Mouse (Mus musculus) hindbrain, embryonic 14.5 days (tissue): Measurements from ENCODE around the gene Timp2. TPM values are rescaled to one million over a fixed set of nuclear protein-coding genes. Genes with fewer than 3 reads are reported as not detected.

Source experiments
- ATAC-seq: fragments of 200-750 bp; cut with Nextera tagmentation; 2 replicates; pipeline ENCODE4 v1.8.0; 2017; ENCODE audit warnings: moderate number of reproducible peaks, mild to moderate bottlenecking, moderate TSS enrichment, moderate library complexity; ENCODE audit not compliant: low FRiP score
- DNase-seq: peaks from one replicate; pipeline ENCODE4 v3.0.0-alpha.2; 2015; ENCODE audit warnings: low spot score
- H3K27ac ChIP-seq: fragments of 300-500 bp; sonication (generic); 2 replicates; pipeline ENCODE4 v1.5.1; 2014; ENCODE audit warnings: mild to moderate bottlenecking, moderate library complexity
- H3K27me3 ChIP-seq: fragments of 300-500 bp; sonication (generic); 2 replicates; pipeline ENCODE4 v1.6.1; 2014; ENCODE audit warnings: mild to moderate bottlenecking, low read length, mixed read lengths; ENCODE audit not compliant: control insufficient read depth, insufficient read depth
- H3K36me3 ChIP-seq: fragments of 300-500 bp; sonication (generic); replicated peaks from 2 replicates; pipeline ENCODE4 v1.6.1; 2014; ENCODE audit not compliant: control insufficient read depth, insufficient read depth
- H3K4me1 ChIP-seq: fragments of 300-500 bp; sonication (generic); replicated peaks from 2 replicates; pipeline ENCODE4 v1.6.1; 2014; ENCODE audit warnings: antibody characterized with exemption, low read length, mixed read lengths; ENCODE audit not compliant: control insufficient read depth, insufficient read depth
- H3K4me2 ChIP-seq: fragments of 300-500 bp; sonication (generic); replicated peaks from 2 replicates; pipeline ENCODE4 v1.6.1; 2014; ENCODE audit warnings: mild to moderate bottlenecking, moderate library complexity
- H3K4me3 ChIP-seq: fragments of 300-500 bp; sonication (generic); replicated peaks from 2 replicates; pipeline ENCODE4 v1.5.1; 2014; ENCODE audit warnings: mild to moderate bottlenecking, low read length
- H3K9ac ChIP-seq: fragments of 300-500 bp; sonication (generic); 2 replicates; pipeline ENCODE4 v1.6.1; 2014
- H3K9me3 ChIP-seq: fragments of 300-500 bp; sonication (generic); 2 replicates; pipeline ENCODE4 v1.6.1; 2016; ENCODE audit warnings: low read length; ENCODE audit not compliant: control insufficient read depth
- WGBS: fragments of 180-500 bp; shearing (Covaris S2); extraction: QIAGEN DNeasy Blood & Tissue Kit; methylation state at CpG from one replicate; pipeline ENCODE4 v1.1.7; 2014; 5-methylcytosine and 5-hydroxymethylcytosine counted together
- polyA plus RNA-seq: library from polyadenylated mRNA; unstranded; fragments of >200 nt; fragmentation: Nextera tagmentation; extraction: Ambion mirVana; gene quantifications from 2 replicates; pipeline ENCODE4 v1.2.1, GENCODE M21; 2014

Gene Timp2
- polyA plus RNA-seq, 1 experiment from 2014 or later = 94.3 TPM

- H3K27me3 ChIP-seq = no peaks in the 10 kb centered on the region
- no peak for ATAC-seq
- H3K27ac ChIP-seq = no peak overlapping the region
- H3K9ac ChIP-seq = no peak overlapping the region
- H3K9me3 ChIP-seq = no peaks in the 10 kb centered on the region
- H3K4me3 ChIP-seq = no peak overlapping the region
- no peak overlapping the region for H3K4me2 ChIP-seq
- no peaks in the 10 kb centered on the region; the same call in 1 of the 2 replicates for H3K36me3 ChIP-seq
- 88% methylated on average over 3 of the region's 3 CpGs for WGBS
- no peak for DNase-seq
- peaks cover 20% of the 10 kb centered on the region for H3K4me1 ChIP-seq
Observed at GRCm38 (mm10) chr11:118348419-118348818, 7.1 kb downstream of the Timp2 start.

GRCm38 (mm10) chr11:118347911-118348310, 7.6 kb downstream of the Timp2 start:
- no peak overlapping the region for H3K4me2 ChIP-seq
- no peaks in the 10 kb centered on the region for H3K9me3 ChIP-seq
- H3K27ac ChIP-seq = no peak overlapping the region
- no peaks in the 10 kb centered on the region for H3K27me3 ChIP-seq
- no peak overlapping the region for H3K4me3 ChIP-seq
- WGBS = 91% methylated on average over 12 of the region's 12 CpGs
- H3K4me1 ChIP-seq = peaks cover 17% of the 10 kb centered on the region; the same call in 1 of the 2 replicates
- H3K9ac ChIP-seq = no peak overlapping the region
- DNase-seq = no peak
- H3K36me3 ChIP-seq = no peaks in the 10 kb centered on the region; the same call in 1 of the 2 replicates
- no peak for ATAC-seq

- DNase-seq (no peak), ATAC-seq (no peak)
- Histone ChIP-seq H3K27ac (no peak overlapping the region), H3K4me3 (no peak overlapping the region), H3K27me3 (no peaks in the 10 kb centered on the region), H3K36me3 (no peaks in the 10 kb centered on the region; the same call in 1 of the 2 replicates), H3K4me1 (peaks cover 15% of the 10 kb centered on the region), H3K4me2 (no peak overlapping the region), H3K9ac (no peak overlapping the region), H3K9me3 (no peaks in the 10 kb centered on the region)
- WGBS = 98% methylated on average over 2 of the region's 2 CpGs
Observed at GRCm38 (mm10) chr11:118347391-118347790, 8.1 kb downstream of the Timp2 start.

GRCm38 (mm10) chr11:118346395-118347096, 9.0 kb downstream of the Timp2 start:
- no peak overlapping the region for H3K4me2 ChIP-seq
- H3K27me3 ChIP-seq = no peaks in the 10 kb centered on the region
- no peak overlapping the region for H3K27ac ChIP-seq
- DNase-seq = no peak
- no peak overlapping the region for H3K4me3 ChIP-seq
- no peaks in the 10 kb centered on the region for H3K9me3 ChIP-seq
- H3K4me1 ChIP-seq = peaks cover 23% of the 10 kb centered on the region
- no peak overlapping the region for H3K9ac ChIP-seq
- no peaks in the 10 kb centered on the region for H3K36me3 ChIP-seq
- no peak for ATAC-seq
- 81% methylated on average over 8 of the region's 8 CpGs for WGBS

- Histone ChIP-seq H3K27ac (no peak overlapping the region), H3K4me3 (no peak overlapping the region), H3K4me1 (peaks cover 23% of the 10 kb centered on the region), H3K9me3 (no peaks in the 10 kb centered on the region), H3K9ac (no peak overlapping the region), H3K36me3 (no peaks in the 10 kb centered on the region), H3K4me2 (no peak overlapping the region), H3K27me3 (no peaks in the 10 kb centered on the region)
- WGBS = 52% methylated on average over 4 of the region's 4 CpGs
- ATAC-seq (peak; percentile 21; the same call in 1 of the 2 replicates), DNase-seq (peak; percentile 71)
Observed at GRCm38 (mm10) chr11:118345693-118346092, 9.8 kb downstream of the Timp2 start.

GRCm38 (mm10) chr11:118343629-118344028, 11.9 kb downstream of the Timp2 start:
- no peak overlapping the region for H3K4me3 ChIP-seq
- no peak for DNase-seq
- no peak for ATAC-seq
- H3K27me3 ChIP-seq = no peaks in the 10 kb centered on the region
- H3K4me2 ChIP-seq = no peak overlapping the region
- peaks cover 23% of the 10 kb centered on the region for H3K4me1 ChIP-seq
- no peaks in the 10 kb centered on the region for H3K9me3 ChIP-seq
- H3K36me3 ChIP-seq = no peaks in the 10 kb centered on the region
- H3K9ac ChIP-seq = no peak overlapping the region
- no peak overlapping the region for H3K27ac ChIP-seq
- 71% methylated on average over 2 of the region's 2 CpGs for WGBS

GRCm38 (mm10) chr11:118342400-118342981, 13.0 kb downstream of the Timp2 start, which contains the start of gene Cep295nl:
TSS of gene Cep295nl (minus strand) at chr11:118342500.
- Histone ChIP-seq H3K9me3 (no peaks in the 10 kb centered on the region), H3K9ac (peak within 1 kb of the TSS; percentile 18; the same call in 1 of the 2 replicates), H3K27ac (0 out of 2 replicates have a peak within 1 kb of the TSS, but pooled peaks have one; percentile 2), H3K4me3 (no peak within 1 kb of the TSS), H3K36me3 (no peaks in the 10 kb centered on the region), H3K4me1 (peaks cover 23% of the 10 kb centered on the region), H3K27me3 (no peaks in the 10 kb centered on the region), H3K4me2 (peak within 1 kb of the TSS; percentile 11; the same call in 1 of the 2 replicates)
- 34% methylated on average over 7 of the region's 7 CpGs for WGBS
- DNase-seq (peak; percentile 38), ATAC-seq (no peak)

- WGBS = 83% methylated on average over 8 of the region's 8 CpGs
- Histone ChIP-seq H3K27me3 (no peaks in the 10 kb centered on the region), H3K4me2 (no peak overlapping the region), H3K4me3 (no peak overlapping the region), H3K27ac (no peak overlapping the region), H3K36me3 (peaks cover 7% of the 10 kb centered on the region; the same call in 1 of the 2 replicates), H3K9me3 (no peaks in the 10 kb centered on the region), H3K4me1 (peaks cover 10% of the 10 kb centered on the region), H3K9ac (no peak overlapping the region)
- ATAC-seq (no peak), DNase-seq (no peak)
Observed at GRCm38 (mm10) chr11:118337491-118338168, 17.9 kb downstream of the Timp2 start.

- no peak for DNase-seq
- no peak overlapping the region for H3K4me3 ChIP-seq
Observed at GRCm38 (mm10) chr11:118333431-118333830, 22.1 kb downstream of the Timp2 start.

More at GRCm38 (mm10) chr11:118333431-118333830, 22.1 kb downstream of the Timp2 start:
- H3K9ac ChIP-seq = no peak overlapping the region
- no peak for ATAC-seq
- no peak overlapping the region for H3K27ac ChIP-seq
- WGBS = 91% methylated on average over 17 of the region's 17 CpGs
- H3K4me1 ChIP-seq = peaks cover 5% of the 10 kb centered on the region; the same call in 1 of the 2 replicates
- H3K36me3 ChIP-seq = peaks cover 7% of the 10 kb centered on the region; the same call in 1 of the 2 replicates
- no peak overlapping the region for H3K4me2 ChIP-seq
- H3K9me3 ChIP-seq = no peaks in the 10 kb centered on the region
- no peaks in the 10 kb centered on the region for H3K27me3 ChIP-seq
